Mouse (Mus musculus) right cerebral cortex, adult 2 months (tissue): ENCODE measurements at regions not wholly inside any gene's neighbourhood (a gene's known extent, or its start where the extent isn't known, plus 50 kb on each side); places are given as distances from the start of the nearest gene placed in this dataset.

Experiments
- DNase-seq, 2 experiments: peaks; one replicate each; pipeline ENCODE4 v3.0.0; 2021 to 2022; ENCODE audit warnings: low spot score in 2 of 2

DNA sequence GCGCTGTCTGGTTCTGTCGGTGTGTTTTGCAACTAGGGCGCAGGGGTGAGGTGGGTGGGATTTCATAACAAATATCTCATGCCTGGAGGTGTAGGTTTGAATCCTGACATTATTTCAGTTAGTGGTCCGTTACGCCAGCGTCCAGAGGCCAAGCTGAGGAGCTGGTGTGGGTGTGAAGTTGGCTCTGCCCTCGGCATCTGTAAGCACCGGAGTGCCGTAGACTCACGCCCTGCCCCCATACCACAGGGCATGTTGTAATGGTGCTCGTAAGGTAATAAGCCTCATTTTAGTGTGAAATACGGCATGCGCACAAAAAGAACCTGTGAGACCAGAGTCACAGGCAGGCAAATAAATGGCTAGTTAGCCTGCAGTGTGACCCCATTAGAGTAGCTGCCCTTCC lies 168.1 kb upstream of the Id2 start:
- DNase-seq, result no peak

DNA sequence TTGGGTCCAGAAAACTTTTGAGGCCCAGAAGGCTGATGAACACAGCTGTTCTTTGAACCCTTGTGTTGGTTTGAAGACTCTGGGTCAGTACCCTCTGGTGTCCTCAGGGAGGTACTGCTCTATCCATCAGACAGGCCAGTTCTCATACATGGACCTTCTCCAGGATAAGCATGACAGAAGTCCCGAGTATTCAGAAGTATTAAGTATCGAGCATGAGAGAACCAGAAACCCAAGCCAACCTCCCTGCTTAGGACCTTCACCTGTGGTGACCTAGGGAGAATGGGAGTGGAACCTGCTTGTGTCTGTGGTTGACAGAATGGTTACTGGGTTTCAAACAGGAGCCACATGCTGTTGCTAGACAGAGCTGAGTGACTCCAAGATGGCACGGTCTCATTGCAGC lies 167.5 kb upstream of the Id2 start:
- no peak for DNase-seq

DNA sequence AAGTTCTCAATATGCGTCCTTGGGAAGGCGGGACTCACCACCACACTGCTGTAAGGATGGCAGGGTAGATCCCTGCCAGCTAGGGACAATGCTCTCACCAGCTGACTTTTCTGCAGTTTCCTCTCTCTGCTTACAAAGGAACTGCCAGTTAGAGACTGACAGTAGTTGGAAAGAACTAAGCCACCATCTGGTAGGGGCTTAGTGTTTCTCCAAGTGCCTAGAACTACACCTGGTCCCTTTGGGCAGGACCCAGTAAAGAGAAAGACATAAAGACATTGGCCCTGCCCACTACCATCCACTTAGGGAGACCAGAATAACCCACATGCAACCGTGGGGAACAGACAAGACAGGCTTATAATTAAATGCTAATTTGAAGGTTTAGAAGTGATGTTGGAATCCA lies 165.5 kb upstream of the Id2 start:
- DNase-seq, result no peak

DNA sequence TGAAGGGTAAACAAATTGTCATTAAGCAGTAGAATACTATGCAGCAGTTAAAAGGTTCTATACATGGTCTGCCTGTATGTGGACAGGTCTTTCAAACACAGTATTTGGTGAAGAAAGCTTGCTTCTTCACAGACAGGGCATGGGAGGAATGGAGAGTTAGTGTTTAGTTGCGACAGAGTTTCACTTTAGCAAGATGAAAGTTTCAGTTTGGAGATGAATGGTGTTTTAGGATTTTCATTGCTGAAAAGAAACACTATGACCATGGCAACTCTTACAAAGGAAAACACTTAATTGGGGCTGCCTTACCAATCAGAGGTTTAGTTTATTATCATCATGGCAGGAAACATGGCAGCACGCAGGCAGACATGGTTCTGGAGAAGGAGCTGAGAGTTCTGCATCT lies 162.2 kb upstream of the Id2 start:
- DNase-seq, result no peak

DNA sequence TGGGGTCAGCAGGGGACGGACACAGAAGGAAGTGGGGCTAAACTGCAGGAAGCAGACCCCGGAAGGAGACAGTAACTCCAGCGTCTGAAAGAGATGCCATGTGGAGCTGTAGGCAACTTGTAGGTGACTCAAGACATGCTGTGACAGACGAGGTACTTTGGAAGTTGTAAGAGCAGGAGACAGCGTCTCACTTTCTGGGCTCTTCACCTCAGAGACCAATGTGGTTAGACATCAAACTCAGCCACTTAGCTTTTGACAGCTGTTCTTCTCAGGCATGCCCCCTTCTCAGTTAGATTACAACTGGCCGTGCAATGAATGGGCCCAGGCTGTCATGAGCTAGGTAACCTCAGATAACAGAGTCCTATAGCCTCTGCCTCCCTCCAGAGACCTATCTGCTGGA lies 159.3 kb upstream of the Id2 start:
- DNase-seq, result no peak

DNA sequence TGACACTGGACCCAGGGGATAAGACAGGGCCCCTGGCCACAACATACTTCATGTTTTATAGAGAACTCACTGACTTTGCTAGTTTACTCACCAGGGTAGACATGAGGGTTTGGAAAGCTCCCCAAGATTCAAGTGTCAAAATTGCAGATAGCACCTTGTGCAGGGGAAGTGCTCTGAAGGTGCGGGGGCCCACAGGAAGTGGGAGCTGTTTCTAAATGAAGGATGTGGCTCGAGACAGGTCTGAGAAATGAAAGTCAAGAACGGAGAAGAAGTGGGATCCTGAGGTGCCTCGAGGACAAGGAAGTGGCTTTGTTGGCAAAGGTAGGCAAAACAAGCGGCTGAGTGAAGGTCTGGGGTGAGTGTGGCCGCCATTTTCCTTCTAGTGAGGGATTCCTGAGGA lies 157.8 kb upstream of the Id2 start:
- no peak for DNase-seq

DNA sequence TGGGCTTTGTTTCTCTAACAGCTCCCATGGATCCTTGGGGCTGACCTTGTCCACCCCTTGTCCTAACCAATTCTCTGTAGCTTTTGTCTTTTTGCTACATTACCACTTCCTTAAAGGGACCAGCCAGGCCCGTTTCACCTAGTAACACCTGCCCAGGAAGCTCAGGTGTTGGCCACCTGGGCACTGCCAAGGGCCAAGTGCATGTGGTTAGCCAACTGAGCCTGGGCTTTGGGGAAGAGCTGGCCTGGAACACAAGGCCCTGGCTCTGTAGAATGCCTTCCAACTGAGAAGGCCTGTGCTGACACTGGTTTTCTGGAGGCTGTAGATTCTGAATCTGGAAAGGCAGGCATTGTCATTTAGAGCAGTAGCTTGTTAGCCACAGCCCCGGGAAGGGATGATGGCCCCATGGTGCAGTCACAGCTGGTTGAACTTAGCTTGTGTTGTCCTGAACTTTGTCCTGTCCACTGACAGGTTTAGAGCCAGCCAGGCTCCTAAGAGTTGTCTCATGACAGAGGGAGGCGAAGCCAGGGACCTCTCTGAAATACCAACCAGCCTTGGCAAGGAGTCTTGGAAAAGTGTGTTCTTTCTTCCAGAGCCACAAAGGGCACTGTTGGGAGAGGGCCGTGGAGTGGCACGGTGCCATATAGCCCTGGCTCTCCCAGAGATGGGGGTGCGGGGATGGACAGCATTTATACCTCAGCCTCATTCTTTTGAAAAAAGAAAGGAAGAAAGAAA lies 156.0 kb upstream of the Id2 start:
- no peak for DNase-seq

DNA sequence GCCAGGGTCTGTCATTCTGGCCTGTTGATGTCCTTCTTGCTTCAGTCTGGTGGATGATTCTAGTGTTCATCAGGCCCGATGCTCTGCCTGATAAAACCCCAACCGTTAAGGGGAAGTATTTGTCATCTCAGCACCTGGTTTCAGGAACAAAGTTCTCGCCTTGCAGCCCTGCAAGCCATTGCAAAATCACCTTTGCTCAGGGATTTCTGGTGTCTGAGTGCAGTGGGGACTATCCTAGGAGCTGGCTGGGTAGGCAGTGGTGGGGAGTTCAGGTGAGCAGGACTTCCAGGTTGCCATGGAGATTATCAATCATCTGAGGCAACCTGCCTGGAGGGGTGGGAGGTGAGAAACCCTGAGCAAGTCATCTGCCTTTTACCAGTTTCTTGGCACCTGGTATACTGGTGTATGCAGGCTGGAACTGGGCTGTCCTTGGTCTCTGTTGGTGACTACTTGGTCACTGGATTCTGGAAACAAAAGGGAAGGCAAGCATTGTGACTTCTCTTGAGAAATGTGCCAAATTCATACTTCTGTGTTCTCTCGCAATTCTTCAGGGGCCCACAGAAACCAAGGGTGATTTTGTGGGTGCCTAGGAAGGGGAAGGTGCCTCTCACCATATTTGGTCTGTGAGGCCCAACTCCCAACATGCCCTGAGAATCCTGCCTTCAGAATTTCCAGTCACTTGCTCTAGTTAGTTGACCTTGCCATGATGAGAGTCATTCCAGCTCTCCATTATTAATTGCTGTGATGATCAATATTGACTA lies 154.7 kb upstream of the Id2 start:
- no peak for DNase-seq

DNA sequence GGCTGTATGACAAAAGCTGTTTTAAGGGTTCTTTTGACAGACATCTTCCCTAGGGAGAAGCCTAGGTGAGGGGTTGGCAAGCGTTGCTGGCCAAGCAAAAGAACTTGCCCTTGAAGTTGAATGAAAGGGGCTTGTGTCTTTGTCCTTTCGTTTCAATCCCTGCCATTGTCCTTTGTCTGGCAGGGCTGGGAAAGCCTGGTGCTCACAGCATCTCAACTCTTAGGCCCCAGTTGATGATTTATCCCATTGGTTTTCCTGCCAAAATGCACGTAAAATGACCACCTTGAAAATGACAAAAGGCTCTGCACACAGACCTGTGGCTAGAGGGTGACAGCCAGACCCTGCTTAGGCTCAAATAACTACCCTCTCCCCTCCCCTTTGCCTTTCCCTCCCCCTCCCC lies 153.9 kb upstream of the Id2 start:
- no peak for DNase-seq

DNA sequence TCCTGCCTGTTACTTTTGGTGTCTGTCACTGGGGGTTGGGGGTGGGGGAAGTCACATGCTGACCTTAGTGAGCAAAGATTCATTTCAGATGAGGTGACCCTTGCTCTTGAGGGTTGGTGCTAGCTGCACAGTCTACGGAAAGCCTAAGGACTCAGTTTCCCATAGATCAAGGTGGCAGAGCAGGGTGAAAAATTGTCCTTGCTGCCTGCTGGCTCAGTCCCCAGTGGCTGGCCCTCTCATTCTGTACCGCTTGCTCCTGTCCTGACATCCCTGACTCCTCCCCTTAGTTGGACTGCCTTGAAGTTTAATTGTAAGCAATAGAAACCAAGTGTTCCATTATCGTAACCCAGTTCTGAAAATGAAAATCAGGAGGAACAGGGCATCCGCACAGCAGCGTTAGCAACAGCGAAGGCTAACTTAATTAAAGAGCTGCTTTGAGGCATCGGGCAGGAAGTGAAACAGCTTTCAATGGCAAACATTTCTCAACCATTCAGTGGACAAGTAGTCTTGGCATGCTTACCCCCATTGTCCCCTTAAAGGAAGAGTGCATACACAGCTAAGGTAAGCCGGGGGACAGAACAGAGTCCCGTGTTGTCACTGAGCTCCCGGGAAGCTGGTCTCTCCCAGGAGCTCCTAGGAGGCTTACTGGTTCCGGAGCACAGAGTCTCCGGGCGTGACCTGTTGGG lies 151.9 kb upstream of the Id2 start:
- DNase-seq, result no peak

DNA sequence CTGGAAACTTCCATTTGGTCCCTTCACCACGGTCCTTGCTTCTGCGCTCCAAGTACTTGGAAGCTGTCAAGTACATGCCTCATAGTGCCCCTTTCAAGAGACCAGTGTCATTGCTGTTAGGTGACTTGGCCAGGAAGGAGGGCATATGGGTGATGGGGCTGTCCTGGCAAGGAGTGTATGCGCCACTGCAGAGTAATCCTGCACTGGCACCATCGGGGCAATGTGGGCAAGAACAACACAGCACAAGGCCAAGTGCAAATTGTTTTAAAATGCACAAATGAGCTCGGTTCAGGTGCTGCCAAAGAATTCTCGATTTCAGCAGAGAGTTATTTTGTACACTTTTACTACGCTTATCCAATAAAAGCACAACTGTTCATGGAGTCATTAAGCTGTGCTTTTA lies 149.6 kb upstream of the Id2 start:
- no peak for DNase-seq

DNA sequence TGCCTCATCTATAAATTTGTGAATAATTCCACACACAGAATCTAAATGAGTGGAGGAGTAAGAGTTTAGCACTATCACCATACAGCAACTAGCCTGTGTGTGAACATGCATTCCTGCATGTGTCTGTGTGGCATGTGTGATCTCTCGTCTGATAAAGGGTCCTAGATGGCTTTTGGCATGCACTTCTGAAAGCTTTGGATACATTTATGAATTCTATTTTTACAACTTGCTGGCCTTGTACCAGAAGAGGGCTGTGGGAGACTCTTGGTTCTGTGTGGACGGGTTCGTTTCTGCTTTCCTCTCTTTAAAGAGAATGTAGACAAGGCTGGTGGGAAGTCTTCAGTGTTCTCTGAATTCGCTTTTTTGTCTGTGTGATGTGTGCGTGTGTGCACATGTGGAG lies 148.7 kb upstream of the Id2 start:
- DNase-seq, result no peak

DNA sequence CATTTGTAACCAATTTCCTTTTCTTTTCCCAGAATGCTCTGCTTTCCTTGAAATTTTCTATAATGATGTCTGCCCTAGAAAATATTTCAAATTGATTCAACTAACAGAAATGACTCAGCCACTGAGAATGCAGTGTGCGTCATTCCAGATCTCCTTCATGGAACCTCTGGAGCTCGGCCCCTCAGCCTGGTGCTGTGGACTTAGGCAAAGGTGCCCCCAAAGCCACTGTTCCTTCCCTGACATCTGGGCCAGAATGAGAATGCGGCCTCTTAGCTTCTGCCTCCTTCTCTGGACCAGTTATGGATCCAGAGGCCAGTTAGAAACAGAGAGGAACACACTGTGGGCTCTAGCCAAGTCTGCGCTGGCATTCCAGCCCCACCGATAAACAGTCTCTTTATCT lies 148.3 kb upstream of the Id2 start:
- DNase-seq, result no peak

DNA sequence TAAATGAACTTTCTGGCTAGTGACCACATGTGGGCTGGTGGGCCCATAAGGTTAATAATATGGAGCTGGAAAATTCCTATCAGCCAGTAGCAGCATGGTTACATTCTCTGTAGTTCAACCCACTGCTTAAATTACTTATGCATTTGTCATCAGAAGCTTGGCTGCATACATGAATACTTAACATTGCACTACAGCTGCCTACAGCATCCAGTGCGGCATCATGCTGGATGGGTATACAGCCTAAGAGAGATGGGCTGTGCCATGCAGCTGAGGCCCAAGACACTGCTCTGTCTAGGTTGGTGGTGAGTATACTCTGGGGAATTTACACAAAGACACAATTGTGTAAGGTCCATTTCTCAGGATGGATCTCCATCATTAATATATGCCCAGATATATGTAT lies 147.7 kb upstream of the Id2 start:
- DNase-seq, result no peak

DNA sequence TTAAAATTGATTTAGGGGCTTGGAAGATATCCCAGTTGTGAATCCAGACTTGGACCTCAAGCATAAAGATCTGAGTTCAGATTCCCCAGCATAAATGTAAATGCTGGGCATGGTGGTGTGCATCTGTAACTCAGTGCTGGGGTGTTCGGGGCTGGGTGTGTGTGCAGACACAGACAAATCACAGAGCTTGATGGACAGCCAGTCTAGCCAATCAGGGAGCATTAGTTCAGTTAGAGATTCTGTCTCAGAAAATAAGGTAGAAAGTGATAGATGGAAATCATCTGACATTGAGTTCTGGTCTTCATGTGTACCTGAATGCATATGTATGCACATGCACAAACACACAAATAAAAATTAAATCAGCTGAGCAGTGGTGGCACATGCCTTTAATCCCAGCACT lies 147.0 kb upstream of the Id2 start:
- DNase-seq, result no peak

DNA sequence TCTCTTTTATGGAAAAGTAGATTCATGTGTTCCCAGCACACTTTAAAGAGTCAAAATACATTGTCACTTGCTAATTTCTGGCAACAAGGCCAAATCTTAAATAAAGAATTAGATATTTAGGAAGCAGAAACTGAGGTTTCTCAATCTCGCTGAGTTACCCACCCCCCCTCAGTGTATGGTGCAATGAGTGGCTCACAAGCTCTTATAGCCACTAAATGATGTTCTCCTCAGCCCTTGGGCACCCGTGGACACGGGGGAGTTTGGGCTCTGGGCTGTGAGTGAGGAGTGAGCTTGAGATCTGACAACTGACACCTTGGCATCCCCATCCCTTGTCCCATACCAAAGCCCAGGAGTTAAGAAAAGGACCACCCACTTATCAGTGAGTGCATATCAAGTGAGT lies 145.4 kb upstream of the Id2 start:
- DNase-seq, result no peak

DNA sequence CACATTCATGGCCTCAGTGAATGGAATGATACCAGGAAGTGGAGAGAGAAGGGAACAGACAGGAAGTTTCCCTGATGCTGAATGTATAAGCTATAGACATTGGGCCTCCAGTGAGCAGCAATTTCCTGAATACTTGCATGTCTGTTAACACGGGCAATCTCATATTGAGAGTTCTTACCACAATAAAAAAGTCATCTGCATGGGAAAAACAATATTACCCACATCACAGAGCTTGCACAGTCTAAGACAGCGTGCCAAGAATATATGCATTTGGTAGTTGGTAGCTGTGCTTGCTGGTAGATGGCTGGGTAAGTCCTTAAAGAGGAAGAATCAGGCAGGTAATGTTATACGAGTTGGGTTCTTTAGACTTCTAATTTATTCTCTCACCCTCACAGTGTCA lies 144.7 kb upstream of the Id2 start:
- no peak for DNase-seq

DNA sequence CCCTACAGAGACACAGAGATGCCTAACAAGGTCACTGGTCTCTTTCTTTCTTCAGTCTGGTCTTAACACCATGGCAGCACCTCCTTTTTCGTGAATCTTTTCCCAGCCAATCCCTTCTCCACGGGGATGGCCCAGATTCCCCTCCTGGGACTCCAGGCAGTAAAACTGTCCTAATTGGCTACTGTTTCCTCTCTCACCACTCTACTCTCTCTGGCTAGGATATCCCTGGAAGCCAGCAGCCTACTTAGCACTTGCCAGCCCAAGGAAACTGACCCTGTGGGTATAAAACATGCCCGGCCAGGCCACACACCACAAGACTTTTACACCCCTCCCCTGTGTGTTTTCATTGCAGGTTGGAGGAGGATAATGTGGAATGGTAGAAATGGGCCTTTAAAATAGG lies 143.9 kb upstream of the Id2 start:
- DNase-seq, result no peak

DNA sequence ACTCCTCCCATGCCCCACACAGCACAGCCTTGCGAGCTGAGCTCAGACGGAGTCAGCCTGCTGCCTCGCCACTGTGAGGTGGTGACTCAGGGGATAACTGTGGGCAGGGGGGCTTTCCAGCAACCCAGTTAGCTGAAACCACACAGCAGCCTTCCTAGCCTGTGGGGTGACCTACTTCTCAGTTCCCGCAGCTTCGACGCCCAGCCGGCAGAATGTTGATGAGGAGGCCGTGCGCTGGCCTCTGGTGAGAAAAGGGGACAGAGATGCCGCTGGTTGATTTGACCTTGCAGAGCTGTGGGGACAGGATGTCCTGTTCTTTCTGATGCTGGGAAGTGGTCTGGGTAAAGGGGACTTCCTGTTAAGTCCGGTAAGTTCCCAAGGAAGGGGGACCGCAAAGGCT lies 143.2 kb upstream of the Id2 start:
- DNase-seq, result peak; percentile 14 to 25

DNA sequence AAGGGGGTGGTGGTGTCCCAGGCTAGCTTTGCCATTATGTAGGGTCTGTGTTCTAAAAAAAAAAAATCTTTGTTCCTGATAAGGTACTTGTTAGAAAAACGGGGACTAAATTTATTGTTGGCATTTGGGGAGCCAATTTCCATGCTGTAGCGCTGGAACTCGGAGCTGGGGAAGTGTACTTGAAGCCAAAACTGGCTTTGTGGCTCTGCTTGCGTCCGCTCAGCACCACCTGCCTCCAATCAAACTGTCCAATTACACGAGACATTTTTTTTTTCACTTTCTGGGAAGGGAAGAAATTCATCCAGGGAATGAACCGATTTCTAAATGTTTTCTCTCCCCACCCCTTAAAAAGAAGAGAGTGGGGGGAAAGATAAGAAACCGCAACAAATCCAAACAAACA lies 138.1 kb upstream of the Id2 start:
- DNase-seq, result no peak

DNA sequence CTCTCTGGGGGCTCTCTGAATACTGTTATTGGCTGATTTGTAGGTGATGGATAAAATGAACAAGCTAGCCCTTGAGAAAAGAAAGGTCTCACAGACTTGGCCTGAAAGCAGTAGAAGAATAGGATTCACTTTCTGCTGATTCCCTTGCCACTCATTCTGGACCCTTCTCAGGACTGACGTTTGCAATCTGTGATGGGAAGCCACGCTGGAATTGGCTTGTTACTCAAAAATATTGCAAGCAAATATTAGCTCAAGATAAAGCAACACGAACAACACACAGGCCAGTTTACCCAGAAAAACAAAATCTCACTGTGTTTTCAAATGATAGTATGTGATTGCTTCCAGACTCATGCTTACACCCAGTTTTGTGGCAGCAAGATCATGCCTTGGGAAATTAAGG lies 137.7 kb upstream of the Id2 start:
- DNase-seq, result no peak

DNA sequence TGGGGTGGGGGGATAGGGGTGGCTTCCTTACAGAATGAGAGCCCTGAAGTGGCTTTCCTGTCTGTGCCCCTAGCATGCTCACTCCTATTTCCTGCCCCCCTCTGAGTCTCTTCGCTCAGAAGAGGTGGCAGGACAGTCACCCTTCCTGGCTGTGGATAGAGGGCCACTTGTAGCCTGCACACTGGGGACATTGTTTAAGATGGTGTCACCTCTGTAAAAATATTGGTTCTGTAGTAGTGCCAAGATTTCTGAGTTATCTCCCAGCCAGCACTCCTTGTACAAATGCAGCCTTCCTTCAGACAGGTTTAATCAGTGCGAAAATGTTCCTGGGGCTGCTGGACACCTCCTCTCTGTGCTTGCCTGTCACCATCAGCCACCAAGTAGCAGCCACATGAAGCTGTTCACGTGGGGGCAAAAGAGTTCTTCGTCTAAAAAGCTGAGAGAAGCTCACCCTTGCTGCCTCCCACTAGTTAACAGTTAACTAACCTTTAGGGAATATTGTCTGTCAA lies 136.1 kb upstream of the Id2 start:
- DNase-seq, result no peak
